Mouse (Mus musculus) cerebellum, adult 9-10 months (tissue): Measurements from ENCODE around the gene Kif26b.
A peak's percentile ranks its signal among the peaks of the same experiment; 100 is the strongest.

Experiments
- DNase-seq: peaks from one replicate; pipeline ENCODE4 v3.0.0; 2022

Gene Kif26b

GRCm38 (mm10) chr1:178666524-178666923, 137.6 kb downstream of the Kif26b start:
- no peak for DNase-seq

- no peak for DNase-seq
Measured at GRCm38 (mm10) chr1:178667808-178668207, 138.9 kb downstream of the Kif26b start.

GRCm38 (mm10) chr1:178668907-178669306, 140.0 kb downstream of the Kif26b start:
- no peak for DNase-seq

- no peak for DNase-seq
Measured at GRCm38 (mm10) chr1:178673051-178673450, 144.1 kb downstream of the Kif26b start.

- DNase-seq = no peak
Measured at GRCm38 (mm10) chr1:178673506-178673905, 144.6 kb downstream of the Kif26b start.

- DNase-seq = peak; percentile 50
Measured at GRCm38 (mm10) chr1:178675542-178676252, 146.8 kb downstream of the Kif26b start.

- no peak for DNase-seq
Measured at GRCm38 (mm10) chr1:178677160-178677559, 148.2 kb downstream of the Kif26b start.

GRCm38 (mm10) chr1:178677630-178678221, 148.8 kb downstream of the Kif26b start:
- DNase-seq = no peak

GRCm38 (mm10) chr1:178683631-178684030, 154.7 kb downstream of the Kif26b start:
- no peak for DNase-seq

- no peak for DNase-seq
Measured at GRCm38 (mm10) chr1:178684991-178685680, 156.2 kb downstream of the Kif26b start.

- no peak for DNase-seq
Measured at GRCm38 (mm10) chr1:178686881-178687280, 158.0 kb downstream of the Kif26b start.

GRCm38 (mm10) chr1:178689512-178689911, 160.6 kb downstream of the Kif26b start:
- peak; percentile 26 for DNase-seq

- DNase-seq = no peak
Measured at GRCm38 (mm10) chr1:178691679-178692078, 162.8 kb downstream of the Kif26b start.

GRCm38 (mm10) chr1:178700102-178700501, 171.2 kb downstream of the Kif26b start:
- no peak for DNase-seq

GRCm38 (mm10) chr1:178703496-178703895, 174.6 kb downstream of the Kif26b start:
- DNase-seq = no peak

- no peak for DNase-seq
Measured at GRCm38 (mm10) chr1:178707925-178708351, 179.0 kb downstream of the Kif26b start.

GRCm38 (mm10) chr1:178708356-178708755, 179.4 kb downstream of the Kif26b start:
- DNase-seq = no peak

GRCm38 (mm10) chr1:178712189-178712873, 183.4 kb downstream of the Kif26b start:
- DNase-seq = no peak

GRCm38 (mm10) chr1:178714209-178714608, 185.3 kb downstream of the Kif26b start:
- DNase-seq = no peak

GRCm38 (mm10) chr1:178716411-178716810, 187.5 kb downstream of the Kif26b start:
- no peak for DNase-seq

- DNase-seq = peak; percentile 51
Measured at GRCm38 (mm10) chr1:178720821-178721220, 191.9 kb downstream of the Kif26b start.

GRCm38 (mm10) chr1:178722793-178723192, 193.9 kb downstream of the Kif26b start:
- DNase-seq = peak; percentile 28

GRCm38 (mm10) chr1:178725536-178725935, 196.6 kb downstream of the Kif26b start:
- peak; percentile 19 for DNase-seq
